Mouse (Mus musculus) lung, adult 2 months (tissue): ENCODE measurements around the gene Dab2ip.

ENCODE experiments used
- CTCF ChIP-seq: fragments of 200-500 bp; IDR thresholded peaks from 2 replicates; pipeline ENCODE4 v1.5.1; 2011; ENCODE audit warnings: mild to moderate bottlenecking, low read length, control low read depth; ENCODE audit not compliant: insufficient read depth
- POLR2A ChIP-seq: fragments of 200-500 bp; IDR thresholded peaks from 2 replicates; pipeline ENCODE4 v1.6.1; 2011; ENCODE audit warnings: low read depth, mild to moderate bottlenecking, control low read depth, low read length, borderline replicate concordance; ENCODE audit errors: extremely low read depth

- TF ChIP-seq POLR2A (no peak), CTCF (no peak)
Observed at GRCm38 (mm10) chr2:35642224-35642623, 84.2 kb downstream of the Dab2ip start.
